Mouse (Mus musculus): ENCODE measurements at regions not wholly inside any gene's neighbourhood (a gene's known extent, or its start where the extent isn't known, plus 50 kb on each side); places are given as distances from the start of the nearest gene placed in this dataset.

DNA sequence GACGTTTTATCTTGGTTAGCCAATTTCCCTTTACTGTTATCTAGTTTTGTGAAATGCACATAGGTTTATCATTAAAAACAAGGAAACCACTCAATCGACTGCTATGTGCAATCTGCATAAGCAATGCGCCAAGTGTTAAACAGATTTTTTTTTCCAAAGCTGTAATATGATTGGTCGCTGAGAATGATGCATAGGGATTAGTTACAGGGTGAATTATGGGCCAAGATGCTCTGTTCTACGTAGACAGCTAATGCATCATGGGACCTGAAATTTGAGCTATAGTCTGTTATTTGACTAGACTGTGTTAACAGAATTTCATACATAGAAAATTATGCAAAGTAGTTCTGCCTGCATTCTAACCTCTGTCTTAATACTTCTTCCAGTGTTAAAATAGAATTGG lies 284.0 kb downstream of the Basp1 start:
- no peak for DNase-seq (ENCODE audit: low spot score in 2 of 2)

DNA sequence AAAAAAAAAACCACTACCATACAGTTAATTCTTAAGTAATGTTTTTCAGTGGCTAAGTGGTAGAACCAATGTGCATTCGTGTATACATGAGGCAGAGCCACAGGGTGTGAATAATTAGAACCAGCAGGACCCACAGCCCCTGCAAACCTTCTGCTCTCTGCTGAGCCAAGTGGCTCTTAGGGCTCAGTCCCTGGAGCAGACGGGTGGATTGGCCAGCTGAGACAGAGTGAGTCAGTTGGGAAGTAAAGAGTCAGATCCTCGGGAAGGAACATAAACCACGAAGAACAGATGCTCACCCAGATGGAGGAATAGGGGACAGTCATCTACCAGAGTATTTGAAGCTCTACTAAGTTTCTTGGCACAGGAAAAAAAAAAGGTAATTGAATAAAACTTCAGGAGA lies 293.1 kb downstream of the Basp1 start:
- DNase-seq (ENCODE audit: low spot score in 2 of 2), result peak in 1 of 2 experiments; percentile 29

DNA sequence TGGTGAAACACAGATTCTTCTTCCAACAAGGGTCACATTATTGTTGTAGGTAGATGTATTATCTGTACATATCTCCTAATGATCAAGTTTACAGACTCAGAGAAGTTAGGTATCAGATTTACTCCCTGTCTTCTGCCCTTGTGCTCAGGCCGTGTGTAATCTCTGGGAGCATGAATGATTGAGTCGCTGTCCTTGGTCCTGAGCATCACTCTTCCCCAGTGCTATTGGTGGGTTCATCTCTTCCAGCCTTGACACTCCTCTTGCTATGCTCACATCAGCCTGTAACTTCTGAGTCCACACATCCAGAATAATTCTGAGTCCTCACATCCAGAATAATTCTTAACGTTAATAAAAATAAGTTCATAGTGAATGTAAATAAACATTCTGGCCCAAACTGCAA lies 295.6 kb downstream of the Basp1 start:
- DNase-seq (ENCODE audit: low spot score in 2 of 2), result no peak

GRCm38 (mm10) chr15:25102727-25103126 lies 310.8 kb downstream of the Basp1 start:
- DNase-seq (ENCODE audit: low spot score in 2 of 2), result no peak

- no peak for DNase-seq (ENCODE audit: low spot score in 2 of 2)
Observed at GRCm38 (mm10) chr15:25093758-25094157, 319.8 kb downstream of the Basp1 start.

GRCm38 (mm10) chr15:25069701-25070100 lies 343.9 kb downstream of the Basp1 start:
- DNase-seq (ENCODE audit: low spot score in 2 of 2), result no peak

GRCm38 (mm10) chr15:25059347-25059746 lies 354.2 kb downstream of the Basp1 start:
- DNase-seq (ENCODE audit: low spot score in 2 of 2), result no peak

DNA sequence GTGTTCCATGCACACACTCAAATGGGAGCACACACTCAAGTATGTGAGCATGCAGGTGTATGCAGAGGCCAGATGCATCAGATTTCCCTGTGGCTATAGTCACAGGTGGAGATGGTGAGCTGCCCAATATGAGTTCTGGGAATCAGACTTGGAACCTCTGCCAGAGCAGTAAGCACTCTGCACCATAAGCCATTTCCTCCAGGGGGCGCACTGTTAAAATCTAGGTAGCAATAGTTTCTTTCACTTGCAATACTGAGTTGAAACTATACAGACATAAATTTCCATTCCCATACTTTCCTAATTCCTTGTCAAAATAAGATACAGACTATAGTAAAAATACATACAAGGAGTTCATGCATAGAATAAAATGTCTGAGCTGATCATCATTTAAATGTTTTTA lies 365.7 kb downstream of the Basp1 start:
- DNase-seq (ENCODE audit: low spot score in 2 of 2), result peak in 1 of 2 experiments; percentile 43

GRCm38 (mm10) chr15:25046514-25047138 lies 366.9 kb downstream of the Basp1 start:
- DNase-seq (ENCODE audit: low spot score in 2 of 2), result no peak

DNA sequence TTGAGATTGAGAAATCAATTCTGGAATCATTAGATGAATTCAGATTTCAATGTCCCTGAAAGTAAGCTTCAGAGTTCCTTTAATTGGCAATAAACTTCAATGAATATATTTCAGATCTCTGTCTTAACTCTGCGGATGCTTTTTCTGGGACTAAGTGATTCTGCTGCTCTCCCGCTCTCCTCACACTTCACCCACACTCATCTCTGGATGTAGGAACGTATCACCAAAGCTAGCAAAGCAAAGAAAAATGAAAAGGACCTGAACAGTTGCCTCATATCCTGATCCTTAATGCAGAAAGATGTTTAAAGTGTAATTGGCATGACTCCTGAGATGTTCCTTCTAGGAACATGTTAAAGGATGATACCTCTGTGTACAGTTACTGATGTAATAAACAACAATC lies 377.3 kb downstream of the Basp1 start:
- no peak for DNase-seq (ENCODE audit: low spot score in 2 of 2)

- DNase-seq (ENCODE audit: low spot score in 2 of 2), result no peak
Observed at GRCm38 (mm10) chr15:25027865-25028264, 385.7 kb downstream of the Basp1 start.

GRCm38 (mm10) chr15:25026786-25027461 lies 386.6 kb downstream of the Basp1 start:
- DNase-seq (ENCODE audit: low spot score in 2 of 2), result peak; percentile 55 to 61

DNA sequence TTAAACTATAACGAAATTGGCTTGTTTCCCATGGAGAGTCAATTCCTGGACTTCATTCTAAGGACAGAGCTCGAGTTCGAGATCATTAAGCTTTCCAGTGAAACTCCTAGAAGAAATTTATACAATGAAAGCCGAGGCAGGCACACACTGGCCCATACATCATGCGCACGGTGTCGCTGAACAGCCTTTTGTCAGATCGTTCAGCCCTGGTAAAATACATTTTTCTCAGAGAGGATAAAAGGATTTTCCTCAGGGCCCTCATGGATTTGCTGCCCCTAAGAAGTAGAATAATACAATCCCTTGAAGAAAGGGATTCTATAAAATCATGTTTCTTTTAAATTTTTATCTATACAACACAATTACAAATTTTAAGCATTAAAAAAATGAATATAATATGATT lies 387.2 kb downstream of the Basp1 start:
- no peak for DNase-seq (ENCODE audit: low spot score in 2 of 2)

GRCm38 (mm10) chr15:25020916-25021315 lies 392.6 kb downstream of the Basp1 start:
- DNase-seq (ENCODE audit: low spot score in 2 of 2), result no peak

DNA sequence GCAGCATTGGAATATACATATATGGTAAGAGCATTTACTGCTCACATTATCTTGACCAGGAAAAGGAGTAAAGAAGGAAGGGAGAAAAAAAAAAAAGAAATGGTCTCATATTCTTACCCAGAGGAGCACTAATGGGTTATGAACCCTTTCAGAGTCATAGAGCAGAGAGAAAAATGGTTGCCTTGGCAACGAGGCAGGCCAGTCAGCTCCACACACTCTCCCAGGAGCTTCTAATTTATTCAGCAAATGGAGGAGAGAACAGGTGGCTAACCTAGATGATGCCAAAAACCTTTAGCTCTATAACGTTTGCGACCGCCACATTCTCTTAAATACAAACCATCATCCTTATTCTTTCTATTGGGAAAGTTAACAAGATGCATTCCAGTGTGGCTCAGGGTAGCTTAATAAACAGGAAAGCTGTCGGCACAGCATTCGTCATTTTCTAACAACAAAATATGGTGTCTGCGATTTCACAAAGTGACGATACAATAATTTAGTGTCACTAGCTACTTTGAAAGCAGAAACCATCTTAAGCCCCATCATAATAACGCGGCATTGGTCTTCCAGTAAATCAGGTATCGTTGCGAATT lies 394.1 kb downstream of the Basp1 start:
- peak; percentile 66 to 81 for DNase-seq (ENCODE audit: low spot score in 2 of 2)

GRCm38 (mm10) chr15:25018937-25019336 lies 394.6 kb downstream of the Basp1 start:
- no peak for DNase-seq (ENCODE audit: low spot score in 2 of 2)

GRCm38 (mm10) chr15:25007720-25008119 lies 405.8 kb downstream of the Basp1 start:
- DNase-seq (ENCODE audit: low spot score in 2 of 2), result no peak

DNA sequence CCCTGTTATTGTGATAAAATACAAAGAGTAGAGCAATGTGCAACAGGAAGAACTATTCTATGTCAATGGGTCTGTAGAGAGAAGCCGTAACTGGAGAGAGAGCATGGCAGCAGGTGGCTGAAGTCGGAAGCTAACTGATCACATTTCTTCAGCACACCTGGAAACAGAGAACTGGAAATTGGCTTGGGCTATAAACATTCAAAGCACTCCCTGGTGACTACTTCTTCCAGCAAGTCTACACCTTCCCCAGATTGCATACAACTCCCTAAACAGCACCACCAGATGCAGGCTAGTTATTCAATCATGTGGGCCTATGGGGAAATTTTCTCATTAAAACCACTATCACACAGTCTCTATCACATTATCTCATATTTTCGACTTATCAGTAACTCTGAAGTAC lies 413.4 kb downstream of the Basp1 start:
- no peak for DNase-seq (ENCODE audit: low spot score in 2 of 2)

- no peak for DNase-seq (ENCODE audit: low spot score in 2 of 2)
Observed at GRCm38 (mm10) chr15:24993325-24993673, 420.3 kb downstream of the Basp1 start.

DNA sequence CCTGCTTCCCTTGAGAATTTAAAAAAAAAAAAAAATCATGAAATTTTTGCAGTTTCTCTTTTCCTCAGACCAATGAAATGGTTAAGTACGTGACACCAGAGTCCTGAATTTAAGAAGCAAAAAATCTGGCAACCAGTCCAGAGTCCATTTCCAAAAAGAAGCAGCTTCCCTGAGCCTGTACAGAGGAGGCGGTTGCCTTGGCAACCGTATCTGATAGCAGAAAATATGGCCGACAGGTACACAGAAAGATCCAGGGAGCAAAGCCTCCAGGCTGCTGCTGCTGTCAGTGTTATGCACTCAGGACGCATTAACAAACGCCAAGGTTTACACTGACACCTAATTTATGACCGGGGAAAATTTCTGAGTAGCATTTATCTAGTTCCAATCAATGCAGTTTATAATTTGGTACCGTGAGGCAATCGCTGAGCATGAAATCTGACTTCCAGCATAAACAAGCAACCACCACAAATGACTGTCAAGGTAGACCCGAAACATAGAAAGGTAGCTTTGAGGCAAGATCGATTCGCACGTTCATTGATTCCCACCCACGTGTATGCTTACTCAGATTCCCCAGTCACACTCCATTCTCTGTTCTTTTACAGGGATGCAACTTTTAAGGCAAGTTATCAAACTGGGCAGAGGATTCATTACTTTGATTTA lies 420.8 kb downstream of the Basp1 start:
- DNase-seq (ENCODE audit: low spot score in 2 of 2), result peak; percentile 54 to 69

DNA sequence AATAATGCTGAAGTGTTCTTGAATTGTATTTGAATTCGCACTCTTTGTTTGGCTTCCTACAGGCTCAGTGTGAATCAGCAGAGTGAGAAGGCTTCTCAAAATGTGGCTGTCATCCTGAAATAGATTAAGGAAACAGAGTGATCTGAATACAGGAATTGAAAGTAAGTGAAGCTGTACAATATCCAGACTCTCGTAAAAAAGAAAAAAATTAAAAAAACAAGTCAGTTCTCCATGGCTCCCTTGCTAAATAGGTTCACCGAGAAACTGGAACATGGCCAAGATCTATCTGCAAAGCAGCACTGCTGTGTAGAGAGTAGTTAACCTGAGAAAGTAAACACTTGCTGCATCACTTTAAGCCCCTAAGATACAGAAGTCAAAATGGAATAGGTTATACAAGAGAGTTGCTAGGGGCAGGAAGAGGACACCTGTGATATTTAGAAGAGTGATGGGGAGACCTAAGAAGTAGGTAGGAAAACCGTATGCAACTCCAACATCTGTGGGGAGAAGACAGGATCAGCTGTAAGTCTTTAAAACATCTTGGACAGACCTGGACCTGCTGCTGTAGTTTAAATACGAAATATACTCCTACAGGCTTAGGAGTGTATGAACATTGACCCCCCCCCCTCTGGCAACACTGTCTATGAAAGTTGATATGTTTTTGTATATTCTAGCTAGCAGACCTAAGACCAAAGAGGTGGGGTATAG lies 423.3 kb downstream of the Basp1 start:
- DNase-seq (ENCODE audit: low spot score in 2 of 2), result no peak

- DNase-seq (ENCODE audit: low spot score in 2 of 2), result no peak
Observed at GRCm38 (mm10) chr15:24980841-24981240, 432.7 kb downstream of the Basp1 start.

Measured in right cerebral cortex, postnatal 10 days (tissue).